Mouse (Mus musculus) ES-Bruce4 (cell line): ENCODE results near the gene Tead3.

ENCODE experiments used
- CTCF ChIP-seq: IDR thresholded peaks from one replicate; pipeline ENCODE4 v1.8.1; 2011; ENCODE audit warnings: low read depth, low read length
- POLR2A ChIP-seq: IDR thresholded peaks from one replicate; pipeline ENCODE4 v1.8.1; 2011; ENCODE audit warnings: low read length; ENCODE audit not compliant: insufficient read depth

- TF ChIP-seq CTCF (no peak), POLR2A (no peak)
Measured at GRCm38 (mm10) chr17:28321700-28322099, 28.9 kb downstream of the Tead3 start.
